Mouse (Mus musculus): Measurements from ENCODE around the gene Dusp3.

- no peak for TF ChIP-seq POLR2A (IDR thresholded peaks at IDR 0.05; ENCODE audit: extremely low read depth, insufficient read depth, low read length)
- TF ChIP-seq CTCF (IDR thresholded peaks at IDR 0.05; ENCODE audit: low read depth, low read length) = no peak
These were observed at the start of gene Dusp3 for GRCm38 (mm10) chr11:101986913-101987312.

Data from liver, adult 2 months (tissue).